Mouse (Mus musculus) T-helper 17 cell (primary cell): ENCODE results near the gene Ube2j2.

ENCODE experiments used
- in situ Hi-C, 2 experiments: fragments of 300-600 bp; cut with MboI, MseI; formaldehyde crosslinking; loops; 1 replicate in 1 of 2; 2 replicates in 1 of 2; pipeline ENCODE4 v1.15.1; 2025; ENCODE audit warnings: high pct_unique_total_duplicates in 2 of 2

Ube2j2 gene

GRCm38 (mm10) chr4:155962167-155962971, 18.7 kb downstream of the Ube2j2 start, which contains the start of gene C1qtnf12:
Gene C1qtnf12 (plus strand): TSS chr4:155962318.
- in situ Hi-C loops, result loop anchor here (5.0 kb wide), 1 partner anchor 70 kb away; no protein-coding TSS in a partner anchor

- in situ Hi-C loops, result loop anchor here (5.0 kb wide), 1 partner anchor 69 kb away; no protein-coding TSS in a partner anchor
Measured at GRCm38 (mm10) chr4:155963106-155963505, 19.5 kb downstream of the Ube2j2 start.

- in situ Hi-C loops, result loop anchor here (5.0 kb wide), 1 partner anchor 68 kb away; no protein-coding TSS in a partner anchor
Measured at GRCm38 (mm10) chr4:155964396-155964795, 20.8 kb downstream of the Ube2j2 start.

GRCm38 (mm10) chr4:155969043-155969653, 25.5 kb downstream of the Ube2j2 start:
- in situ Hi-C loops, result loop anchor here in 1 of 2 experiments (5.0 kb wide), 1 partner anchor 128 kb away; no protein-coding TSS in a partner anchor

GRCm38 (mm10) chr4:155970286-155970685, 26.7 kb downstream of the Ube2j2 start:
- in situ Hi-C loops, result loop anchor here (5.0 kb wide), 2 partner anchors 63 to 252 kb away; no protein-coding TSS in a partner anchor

- in situ Hi-C loops, result loop anchor here (5.0 kb wide), 2 partner anchors 65 to 250 kb away; no protein-coding TSS in a partner anchor
Measured at GRCm38 (mm10) chr4:155972651-155973050, 29.0 kb downstream of the Ube2j2 start.

GRCm38 (mm10) chr4:155973239-155973638, 29.6 kb downstream of the Ube2j2 start:
- in situ Hi-C loops, result loop anchor here (5.0 kb wide), 2 partner anchors 66 to 249 kb away; no protein-coding TSS in a partner anchor

GRCm38 (mm10) chr4:155981436-155982082, 37.9 kb downstream of the Ube2j2 start:
- in situ Hi-C loops, result no loop called here

- in situ Hi-C loops, result no loop called here
Measured at GRCm38 (mm10) chr4:155983788-155984187, 40.2 kb downstream of the Ube2j2 start.

- in situ Hi-C loops, result no loop called here
Measured at GRCm38 (mm10) chr4:155991211-155991907, 47.7 kb downstream of the Ube2j2 start.

- in situ Hi-C loops, result no loop called here
Measured at GRCm38 (mm10) chr4:155991908-155992230, 48.2 kb downstream of the Ube2j2 start.

- in situ Hi-C loops, result no loop called here
Measured at GRCm38 (mm10) chr4:155992241-155992905, 48.7 kb downstream of the Ube2j2 start, which contains the start of the genes B3galt6 and Sdf4. Gene B3galt6 (minus strand): TSS chr4:155992649. Gene Sdf4 (plus strand): TSS chr4:155992872.

- in situ Hi-C loops, result no loop called here
Measured at GRCm38 (mm10) chr4:155992906-155993547, 49.4 kb downstream of the Ube2j2 start.

GRCm38 (mm10) chr4:155993606-155994005, 50.0 kb downstream of the Ube2j2 start:
- in situ Hi-C loops, result no loop called here

GRCm38 (mm10) chr4:156004109-156004508, 60.5 kb downstream of the Ube2j2 start:
- in situ Hi-C loops, result loop anchor here in 1 of 2 experiments (25.0 kb wide), 1 partner anchor 792 kb away; the partner anchor contains the start of gene Ski

- in situ Hi-C loops, result loop anchor here in 1 of 2 experiments (25.0 kb wide), 1 partner anchor 796 kb away; the partner anchor contains the start of gene Ski
Measured at GRCm38 (mm10) chr4:156008369-156008768, 64.7 kb downstream of the Ube2j2 start.
